Mouse (Mus musculus): ENCODE measurements around the gene Msi2. TPM values are rescaled to one million over a fixed set of nuclear protein-coding genes. Genes with fewer than 3 reads are reported as not detected.

The Msi2 gene
- total RNA-seq, 2 experiments from 2014 or later, result 105 to 113 TPM

DNA sequence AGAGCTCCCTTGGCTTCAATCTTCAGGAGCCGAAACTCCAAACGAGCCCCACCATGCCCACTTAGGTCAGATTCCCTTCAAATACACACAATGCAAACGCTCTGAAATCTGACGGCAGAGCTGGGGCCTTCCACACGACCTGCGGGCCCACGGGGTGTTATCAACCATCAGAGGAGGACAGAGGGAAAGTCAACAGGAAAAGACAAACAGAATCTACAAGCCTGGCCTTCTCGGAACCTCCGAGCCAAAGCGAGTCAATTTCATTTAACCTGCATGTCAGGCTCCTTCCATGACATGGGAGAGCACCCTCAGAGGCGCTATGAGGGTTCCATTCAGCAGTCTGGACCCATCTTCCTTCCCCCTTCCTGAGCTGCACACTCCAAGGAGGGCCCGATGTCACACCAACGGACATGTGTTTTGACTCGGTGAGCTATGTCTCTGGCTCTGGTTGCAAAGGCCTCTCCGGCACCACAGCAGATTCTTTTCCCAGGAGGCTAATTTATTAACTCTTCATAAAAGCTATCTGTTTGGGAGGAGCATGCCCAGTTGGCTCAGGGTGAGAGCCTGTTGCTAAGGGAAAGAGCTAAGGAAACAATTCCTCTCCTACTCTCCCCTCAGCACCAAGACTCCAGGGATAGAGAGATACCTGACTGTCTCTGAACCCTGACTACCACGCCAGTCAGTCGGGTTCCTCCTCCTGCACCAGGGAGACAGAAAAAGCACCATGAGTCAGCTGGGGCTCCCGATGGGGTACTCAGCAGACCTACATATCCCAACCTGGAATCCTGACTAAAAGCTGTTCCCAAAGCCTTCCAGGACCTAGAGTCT is 42.6 kb downstream of the Msi2 start:
- DNase-seq, result no peak

DNA sequence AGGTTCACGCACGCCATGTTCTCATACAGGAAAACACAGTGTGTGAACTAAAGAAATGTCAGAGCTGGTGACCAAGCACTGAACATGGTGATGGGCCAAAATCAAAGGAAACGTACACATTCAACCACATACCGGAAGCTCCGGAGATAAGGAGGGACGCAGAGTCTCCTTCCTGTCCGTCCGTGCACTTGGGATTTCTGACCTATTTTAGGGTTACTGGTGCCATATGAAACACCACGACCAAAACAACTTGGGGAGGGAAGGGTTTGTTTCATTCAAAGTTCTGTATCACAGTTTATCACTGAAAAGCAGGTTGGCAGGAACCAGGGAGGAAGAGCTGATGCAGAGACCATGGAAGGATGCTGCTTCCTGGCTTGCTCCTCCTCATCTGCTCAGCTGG is 44.2 kb downstream of the Msi2 start:
- DNase-seq, result no peak

DNA sequence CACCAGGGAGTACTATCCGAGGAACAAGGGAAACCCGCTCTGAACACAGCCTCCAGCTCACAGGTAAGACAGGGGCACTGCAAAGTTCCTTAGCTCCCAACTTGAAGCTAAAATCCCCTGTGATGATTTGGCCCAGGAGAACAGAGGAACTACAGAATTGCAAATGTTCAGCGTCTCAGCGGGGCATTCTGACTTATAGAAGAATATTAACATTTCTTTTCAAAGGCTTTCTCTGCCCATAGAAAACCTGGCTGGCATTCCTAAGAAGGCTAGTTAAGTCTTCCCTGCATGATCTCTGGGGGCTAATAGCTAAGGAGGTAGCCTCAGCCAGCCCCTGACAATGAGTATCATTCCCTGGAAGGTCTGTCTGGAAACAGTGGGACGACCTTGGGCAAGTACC is 47.4 kb downstream of the Msi2 start:
- no peak for DNase-seq

DNA sequence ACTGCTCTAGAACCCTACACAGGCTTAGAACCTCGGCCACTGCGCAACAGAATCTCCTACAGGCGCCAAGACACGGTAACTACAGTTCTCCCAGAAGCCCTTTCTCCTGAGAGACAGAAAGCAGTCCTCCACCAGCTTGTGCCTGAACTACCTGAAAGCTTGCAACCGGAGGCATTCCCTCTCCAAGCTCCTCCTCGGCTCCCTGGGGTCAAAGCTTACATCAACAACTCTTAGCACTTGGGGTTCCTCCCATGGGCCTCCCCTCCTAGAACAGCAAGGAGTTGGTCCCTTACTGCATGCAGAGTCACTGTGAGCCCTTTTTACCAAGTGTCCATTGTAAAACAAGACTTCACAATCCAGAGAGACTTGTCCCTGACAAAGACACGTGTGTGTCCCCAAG is 49.2 kb downstream of the Msi2 start:
- DNase-seq, result no peak

DNA sequence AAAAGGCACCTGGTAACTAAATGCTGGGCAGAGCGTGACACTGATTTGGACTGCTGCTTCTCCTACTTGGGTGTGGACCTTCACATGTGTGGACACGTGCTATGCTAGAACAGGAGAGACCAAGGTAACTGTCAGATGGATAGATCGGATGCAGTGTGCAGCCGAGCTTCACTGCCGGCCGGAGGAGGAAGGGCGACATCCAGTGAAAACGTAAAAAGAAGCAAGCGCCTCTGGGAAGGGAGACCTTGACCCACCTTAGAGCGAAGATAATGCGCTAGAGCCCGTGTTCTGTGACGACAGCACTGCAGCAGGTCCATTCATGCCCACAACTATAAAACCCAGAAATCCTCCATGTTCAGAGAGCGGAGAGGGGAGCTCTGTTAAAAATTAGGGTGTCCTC is 50.0 kb downstream of the Msi2 start:
- no peak for DNase-seq

DNA sequence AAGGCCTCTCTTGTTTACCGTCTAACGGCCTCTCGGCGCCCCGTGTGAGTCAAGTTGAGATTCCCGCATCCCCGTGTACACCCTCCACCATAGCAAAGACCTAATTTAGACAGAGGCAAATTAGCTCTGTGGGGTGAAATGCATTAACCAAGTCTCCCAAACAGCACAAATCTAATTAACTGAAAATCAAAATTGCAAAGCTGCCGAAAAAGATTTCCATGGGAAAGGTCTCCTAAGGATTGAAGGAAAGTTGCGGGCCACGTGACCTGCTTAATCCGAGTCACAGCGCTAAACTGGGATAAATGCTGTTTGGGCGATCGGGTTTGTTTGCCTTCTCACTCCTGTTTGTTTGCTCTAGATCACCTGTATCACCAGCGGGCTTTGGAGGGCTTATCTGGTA is 52.5 kb downstream of the Msi2 start:
- no peak for DNase-seq

DNA sequence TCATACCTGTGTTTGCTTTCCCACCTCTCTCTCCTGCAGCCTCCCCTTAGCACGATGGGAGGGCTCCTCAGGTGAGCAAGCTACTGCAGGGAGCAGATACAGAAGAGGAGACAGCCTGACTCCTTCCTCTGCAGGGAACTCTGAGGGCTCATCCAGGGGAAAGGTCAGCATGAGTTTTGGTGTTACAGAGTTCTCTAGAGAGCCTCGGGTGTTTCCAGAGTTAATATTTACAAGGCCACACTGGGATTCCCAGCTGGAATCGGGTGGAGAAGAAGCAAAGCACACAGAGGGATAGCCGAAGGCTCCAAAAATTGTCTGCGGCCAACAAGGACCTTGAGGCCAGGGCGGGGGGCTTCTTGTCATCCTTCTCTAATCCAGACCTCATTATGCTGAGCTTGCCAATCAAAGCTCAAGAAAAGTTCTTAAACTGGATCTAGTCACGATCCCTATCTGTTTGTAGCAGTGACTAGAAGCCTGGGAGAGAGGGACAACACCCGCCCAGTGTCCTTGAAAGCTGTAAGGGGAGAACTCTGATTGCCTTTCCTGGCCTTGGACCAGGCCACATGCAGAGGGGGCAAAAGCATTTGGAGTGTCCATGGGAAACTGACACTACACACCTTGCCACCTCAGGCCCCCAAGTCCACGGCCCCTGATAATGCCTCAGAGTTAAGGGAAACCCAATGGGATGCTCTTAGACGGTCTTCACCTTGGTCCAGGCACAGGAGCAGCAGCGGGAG is 56.7 kb downstream of the Msi2 start:
- DNase-seq, result no peak

DNA sequence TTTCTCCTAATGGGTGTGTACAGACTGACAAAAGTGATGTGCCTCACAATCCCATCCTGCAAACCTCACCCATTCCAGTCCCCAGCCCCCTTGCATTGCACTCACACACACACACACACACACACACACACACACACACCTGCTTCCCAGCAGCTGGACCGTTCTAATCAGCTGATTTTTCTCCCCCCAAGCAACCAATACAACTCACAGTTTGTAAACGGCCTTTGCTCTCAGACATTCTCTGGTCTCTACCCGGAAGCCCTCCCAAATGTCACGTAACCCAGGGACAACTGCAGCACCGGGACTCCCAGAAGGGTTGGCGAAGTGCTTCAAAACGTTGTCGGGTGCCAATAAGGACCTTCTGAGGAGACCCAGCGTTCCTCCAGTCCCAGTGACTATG is 57.9 kb downstream of the Msi2 start:
- no peak for DNase-seq

DNA sequence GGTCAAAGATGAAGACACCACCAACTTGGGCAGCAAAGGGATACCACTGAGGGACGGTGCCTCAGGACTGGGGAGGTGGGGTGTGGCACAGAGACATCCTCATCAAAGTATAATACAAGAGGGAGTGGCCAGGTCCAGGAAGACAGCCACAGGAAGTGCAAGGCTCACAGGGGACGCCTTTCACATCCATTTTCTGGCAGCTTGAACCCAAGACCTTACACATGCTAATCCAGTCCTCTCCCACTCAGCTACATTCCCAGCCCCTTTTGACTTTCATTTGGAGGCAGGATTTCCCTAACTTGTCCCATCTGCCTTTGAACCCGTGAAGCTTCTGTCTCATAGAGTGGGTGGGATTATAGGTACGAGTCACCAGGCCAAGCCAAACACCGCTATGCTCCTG is 59.4 kb downstream of the Msi2 start:
- DNase-seq, result no peak

DNA sequence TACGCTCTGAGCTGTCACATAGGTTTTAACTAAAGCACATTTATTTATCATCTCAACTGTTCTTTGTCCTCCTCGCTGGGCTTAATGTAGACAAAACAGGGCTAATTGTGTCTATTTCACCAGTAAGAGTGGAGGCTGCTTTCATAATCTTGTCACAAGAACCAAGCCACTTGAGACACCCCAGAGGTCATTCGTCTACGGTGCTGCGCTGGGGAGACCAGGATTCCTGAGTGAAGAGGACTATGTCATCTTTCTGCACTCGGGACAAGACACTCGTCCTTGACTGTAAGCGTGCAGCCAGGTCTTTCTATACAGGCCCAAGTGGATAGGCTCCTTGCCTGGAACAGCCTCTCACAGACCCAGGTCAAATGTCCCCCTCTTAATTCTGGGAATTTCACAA is 62.5 kb downstream of the Msi2 start:
- DNase-seq, result no peak

DNA sequence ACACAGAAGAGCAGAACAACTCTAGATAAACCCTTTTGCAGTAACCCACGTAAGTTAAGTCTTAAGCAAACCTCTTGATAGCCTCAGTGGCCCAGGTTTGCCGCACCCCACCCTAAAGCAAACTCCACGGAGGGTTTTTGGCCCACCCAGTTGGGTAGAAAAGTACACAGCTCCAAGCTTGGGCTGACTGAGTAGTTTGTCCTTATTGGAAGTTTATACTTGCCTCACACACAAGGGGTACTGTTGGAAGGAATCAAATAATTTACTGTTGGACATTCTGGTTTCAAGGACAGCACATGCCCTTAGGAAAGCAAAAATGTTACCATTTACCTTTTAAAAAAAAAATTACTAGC is 63.1 kb downstream of the Msi2 start:
- DNase-seq, result no peak

DNA sequence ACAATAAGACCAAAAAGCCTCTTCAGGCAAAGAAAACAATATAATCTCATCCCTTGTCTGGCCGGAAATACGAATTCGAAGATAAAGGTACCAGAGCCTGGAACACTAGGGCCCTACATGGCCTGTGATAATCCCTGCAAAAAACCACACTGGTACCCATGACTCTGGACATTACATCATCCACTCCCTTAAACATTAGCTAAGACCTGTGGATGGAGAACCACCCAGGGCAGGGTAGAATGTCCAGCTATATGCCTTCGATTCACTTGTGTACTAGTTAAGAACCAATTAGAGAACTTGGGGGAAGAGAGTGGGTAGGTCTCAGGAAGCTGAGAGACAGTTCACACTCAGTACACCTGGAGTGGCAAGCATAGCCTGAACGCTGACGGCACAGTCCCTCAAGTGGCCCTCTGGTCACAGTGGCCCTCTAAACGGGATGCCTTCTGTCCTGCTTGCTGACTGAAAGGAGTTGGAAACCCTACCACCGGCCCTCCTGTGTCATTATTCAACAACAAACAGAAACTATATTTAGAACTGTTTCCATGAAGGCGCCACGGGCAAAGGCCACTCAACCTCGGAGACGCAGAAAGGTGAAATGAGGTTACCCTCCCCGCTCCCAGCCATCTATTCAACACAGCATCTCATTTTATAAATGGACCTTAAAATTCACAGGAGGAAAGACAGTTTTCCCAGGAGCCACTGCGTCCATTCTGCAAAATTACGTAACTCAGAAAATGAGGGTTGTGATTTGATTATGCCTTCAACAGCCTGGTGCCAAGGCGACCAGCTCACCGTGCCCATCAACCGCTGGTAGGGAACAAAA is 63.7 kb downstream of the Msi2 start:
- DNase-seq, result peak in 1 of 2 experiments; percentile 23

DNA sequence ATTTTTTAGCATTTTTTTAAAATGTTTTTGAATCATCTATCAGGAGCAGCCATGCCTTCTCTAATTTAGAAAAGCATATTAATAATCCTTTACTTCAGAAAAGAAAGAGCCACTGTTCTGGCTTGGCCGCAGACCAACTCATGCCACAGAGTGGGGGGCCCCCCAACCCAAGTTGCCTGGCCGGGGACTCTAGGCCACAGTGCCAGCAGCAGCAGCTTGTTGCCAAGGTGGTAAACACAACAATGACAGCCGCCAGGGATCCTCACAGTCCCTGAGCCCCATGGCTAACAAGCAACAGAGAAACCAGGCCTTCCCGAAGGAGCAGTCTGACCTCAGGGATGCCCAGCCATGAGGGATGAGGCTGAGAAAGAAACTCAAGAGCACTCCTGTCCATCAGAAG is 68.0 kb downstream of the Msi2 start:
- DNase-seq, result peak; percentile 42 to 73

DNA sequence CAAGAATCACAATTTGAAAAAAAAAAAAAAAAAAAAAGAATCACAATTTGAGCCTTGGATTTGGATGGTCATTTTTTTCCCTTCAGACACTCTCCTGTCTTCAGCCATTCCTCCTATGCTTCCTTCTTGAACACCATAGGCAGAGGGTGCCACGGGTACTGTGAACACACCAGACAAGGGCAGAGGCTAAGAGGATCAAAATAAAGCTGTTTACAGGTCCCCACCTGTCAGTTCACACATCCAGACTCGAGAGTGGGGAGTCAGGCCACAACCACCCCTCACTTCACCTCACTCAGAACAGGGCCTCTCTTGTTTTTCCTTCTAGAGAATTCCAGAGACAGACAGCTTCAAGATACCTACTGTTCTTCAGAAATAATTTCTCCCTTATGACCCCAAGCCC is 69.3 kb downstream of the Msi2 start:
- DNase-seq, result no peak

DNA sequence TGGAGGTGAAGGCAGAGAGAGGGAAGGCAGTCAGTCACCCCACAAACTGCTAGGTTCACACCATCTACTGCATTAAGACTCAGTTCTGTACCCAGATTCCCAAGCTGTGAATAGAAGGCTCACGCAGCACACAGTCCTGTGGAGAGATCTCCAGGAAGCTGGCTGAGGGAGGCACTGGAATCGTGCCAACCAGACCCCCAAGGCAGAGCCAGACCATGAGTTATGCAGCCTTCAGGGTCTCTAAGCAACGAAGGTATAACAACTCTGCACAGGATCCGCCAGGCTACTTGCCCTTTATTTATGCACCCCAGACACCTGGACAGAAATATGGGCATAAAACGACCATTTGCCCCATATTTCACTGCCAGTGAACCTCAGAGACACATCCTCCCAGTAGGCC is 69.9 kb downstream of the Msi2 start:
- no peak for DNase-seq

DNA sequence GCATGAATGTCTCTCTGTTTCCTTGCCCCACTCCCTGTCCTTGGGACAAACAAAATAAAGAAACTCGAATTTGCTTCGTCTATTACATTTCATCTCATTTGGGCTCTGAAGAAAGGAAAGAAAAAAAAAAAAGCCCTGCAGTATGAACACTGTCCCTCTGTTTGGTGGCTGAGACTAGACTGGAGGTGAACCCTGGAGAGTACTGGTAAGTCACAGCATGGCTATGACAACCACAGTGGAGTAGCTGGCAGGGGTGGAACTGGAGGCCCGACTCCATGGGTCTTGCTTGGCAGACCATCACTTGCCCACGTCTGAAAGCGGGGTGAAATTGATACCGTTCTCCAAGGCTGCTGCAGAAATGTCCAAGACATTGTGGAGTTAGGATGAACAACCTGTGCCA is 71.8 kb downstream of the Msi2 start:
- no peak for DNase-seq

DNA sequence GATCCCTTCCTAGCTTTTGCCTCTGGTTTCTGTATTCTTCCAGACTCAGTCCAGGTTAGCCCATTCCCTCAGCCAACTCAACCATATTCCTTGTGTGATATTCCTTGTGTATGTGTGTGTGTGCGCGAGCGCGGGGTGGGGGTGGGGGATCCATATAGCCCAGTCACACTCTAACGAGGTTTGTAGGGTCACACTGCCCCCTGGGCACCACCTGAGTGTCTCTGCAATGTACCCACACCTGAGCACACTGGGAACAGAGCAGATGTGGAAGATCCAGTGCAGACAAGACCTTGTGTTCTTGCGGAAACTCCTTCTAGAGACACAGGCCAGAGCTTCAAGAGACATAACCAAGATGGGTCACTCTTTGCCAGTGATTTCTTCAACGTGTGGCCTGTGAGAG is 72.5 kb downstream of the Msi2 start:
- no peak for DNase-seq

DNA sequence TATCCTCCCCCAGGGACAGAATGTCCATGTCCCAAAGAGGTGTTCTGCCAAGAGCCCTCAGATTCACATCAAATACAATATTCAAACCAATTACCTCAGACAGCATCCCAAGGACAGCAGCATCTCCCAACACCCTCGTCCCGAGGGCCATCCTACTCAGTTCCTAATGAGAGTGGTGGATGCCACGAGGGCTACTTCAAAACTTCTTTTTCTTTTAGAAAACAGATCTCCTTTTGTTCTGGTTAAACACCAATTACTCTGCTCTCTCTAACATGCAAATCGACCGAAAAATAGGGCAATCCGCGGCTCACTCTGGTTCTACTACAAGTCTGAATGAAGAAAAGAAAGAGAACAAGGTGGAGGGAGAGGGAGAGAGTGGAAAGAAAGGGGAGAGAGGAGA is 73.6 kb downstream of the Msi2 start:
- DNase-seq, result peak; percentile 26 to 30

DNA sequence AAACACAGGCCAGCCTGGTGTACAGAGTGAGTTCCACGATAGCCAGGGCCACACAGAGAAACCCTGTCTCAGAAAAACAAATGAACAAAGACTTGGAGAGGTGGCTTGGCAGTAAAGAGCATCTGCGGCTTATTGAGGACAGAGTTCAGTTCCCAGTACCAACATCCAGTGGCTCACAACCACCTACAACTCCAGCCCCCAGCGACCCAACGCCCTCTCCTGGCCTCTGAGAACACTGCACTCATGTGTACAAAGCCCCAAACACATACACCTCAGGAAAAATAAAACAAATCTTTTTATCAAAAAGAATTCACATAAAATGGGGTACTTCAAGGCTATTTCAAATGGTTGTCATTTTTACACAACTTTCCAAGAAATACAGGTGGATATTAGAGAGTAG is 78.5 kb downstream of the Msi2 start:
- no peak for DNase-seq

DNA sequence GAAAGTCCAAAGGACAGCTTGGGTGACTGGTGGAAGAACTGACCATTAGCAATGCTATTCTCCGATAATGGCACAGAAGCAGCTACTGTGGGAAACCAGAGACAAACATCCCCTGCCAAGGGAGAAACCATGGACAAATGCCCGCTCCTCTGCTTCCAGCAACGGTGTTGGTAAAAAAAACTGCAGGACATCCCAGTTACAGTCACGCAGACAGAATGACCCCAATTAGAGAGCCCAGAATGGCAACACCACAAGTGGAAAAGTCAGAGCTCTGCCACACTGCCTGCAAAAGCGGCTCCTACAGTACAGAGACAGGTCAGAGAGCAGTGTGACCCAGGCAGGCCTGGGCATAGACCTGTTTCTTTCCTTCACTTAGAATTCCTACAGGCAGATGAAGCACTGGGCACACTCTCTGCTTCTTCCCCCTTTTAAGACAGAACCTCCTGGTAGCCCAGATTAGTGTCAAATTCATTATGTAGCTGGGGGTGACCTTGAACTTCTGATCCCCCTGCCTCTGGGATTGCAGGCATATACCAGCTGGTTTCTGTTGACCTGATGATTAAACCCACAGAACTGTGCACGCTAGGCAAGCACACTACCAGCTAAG is 79.3 kb downstream of the Msi2 start:
- no peak for DNase-seq

DNA sequence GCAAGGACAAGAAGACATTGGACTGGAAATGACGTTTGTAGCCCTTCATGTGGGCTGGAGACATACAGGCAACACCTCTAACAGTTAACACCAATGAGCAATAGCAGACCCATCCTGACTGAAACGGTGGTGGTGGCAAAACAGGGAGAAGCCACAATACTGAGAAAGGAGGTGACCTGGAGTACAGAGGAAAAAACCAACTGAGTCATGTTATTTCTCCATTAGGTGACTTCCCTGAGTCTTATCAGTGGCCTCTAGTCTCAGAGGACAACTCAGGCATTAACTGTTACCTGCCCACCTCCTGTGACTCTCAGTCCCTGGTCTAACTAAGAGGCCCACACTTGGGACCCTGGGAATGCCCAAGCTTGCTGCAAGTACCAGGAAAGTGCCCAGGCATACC is 80.1 kb downstream of the Msi2 start:
- DNase-seq, result no peak

DNA sequence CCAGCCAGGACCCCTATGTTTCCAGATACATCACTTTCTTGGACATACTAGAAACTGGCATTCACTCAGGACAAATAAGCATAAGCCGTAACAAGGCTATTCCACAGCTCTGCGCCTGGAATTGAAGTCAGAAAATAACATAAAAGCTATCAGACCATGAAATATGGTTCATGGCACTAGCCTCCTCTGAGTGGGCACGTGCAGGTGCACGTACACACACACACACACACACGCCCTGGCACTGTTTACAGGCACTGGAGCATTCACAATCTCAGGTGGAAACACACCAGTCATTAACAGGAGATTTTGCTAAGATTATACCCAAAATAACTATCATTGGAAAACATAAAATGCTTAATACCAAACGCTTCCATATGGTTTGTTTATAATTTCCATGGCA is 81.4 kb downstream of the Msi2 start:
- DNase-seq, result no peak

DNA sequence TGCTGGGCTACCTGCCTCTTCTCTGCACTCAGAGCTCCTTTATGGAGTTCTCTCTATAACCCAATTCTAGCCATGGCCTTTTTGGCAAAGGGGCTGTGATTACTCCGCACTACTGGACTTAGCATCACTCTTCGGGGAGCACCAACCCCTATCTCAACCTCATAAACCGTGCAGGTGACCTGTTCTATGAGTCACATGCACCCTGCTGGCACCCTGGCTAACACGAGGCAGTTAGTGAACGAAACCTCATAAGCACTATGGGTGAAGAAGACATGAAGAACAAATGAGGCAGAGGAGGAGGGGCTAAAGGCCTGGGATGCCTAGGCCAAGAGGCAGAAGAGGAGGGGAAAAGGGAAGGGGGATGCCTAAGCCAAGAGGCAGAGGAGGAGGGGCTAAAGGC is 82.0 kb downstream of the Msi2 start:
- no peak for DNase-seq

Data from layer of hippocampus, postnatal 36 days (tissue).